Mouse (Mus musculus): ENCODE data around the gene Clrn3.

GRCm38 (mm10) chr7:135535908-135536307, 7.5 kb upstream of the Clrn3 start:
- peak; percentile 62 for TF ChIP-seq TCF12 (IDR thresholded peaks at IDR 0.05; ENCODE audit: low read depth, low read length)
- TF ChIP-seq CTCF (IDR thresholded peaks at IDR 0.05 in 2 of 3, conservative IDR thresholded peaks at IDR 0.05 in 1 of 3; ENCODE audit: control insufficient read depth in 1 of 3, insufficient read depth in 1 of 3, low read depth in 2 of 3, low read length in 3 of 3, poor library complexity in 1 of 3, severe bottlenecking in 1 of 3), result no peak
- TF ChIP-seq GABPA (IDR thresholded peaks at IDR 0.05; ENCODE audit: low read depth, low read length), result no peak
- peak; percentile 82 for TF ChIP-seq GATA1 (IDR thresholded peaks at IDR 0.05; ENCODE audit: low read depth, low read length)
- no peak for TF ChIP-seq NRF1 (IDR thresholded peaks at IDR 0.05; ENCODE audit: insufficient read depth, low read depth, low read length, poor library complexity, severe bottlenecking)
- TF ChIP-seq HCFC1 (IDR thresholded peaks at IDR 0.05; ENCODE audit: low read depth, low read length), result peak; percentile 52; the same call in 1 of the 2 replicates
- no peak for TF ChIP-seq MYC (IDR thresholded peaks at IDR 0.05; ENCODE audit: low read depth, low read length)
- TF ChIP-seq SIN3A (IDR thresholded peaks at IDR 0.05; ENCODE audit: low read length), result no peak
- TF ChIP-seq EP300 (IDR thresholded peaks at IDR 0.05; ENCODE audit: low read depth in 1 of 2, low read length in 2 of 2), result peak; percentile 47 to 68; a peak in 3 of 4 replicates
- peak; percentile 24; the same call in 1 of the 2 replicates for TF ChIP-seq RCOR1 (IDR thresholded peaks at IDR 0.05; ENCODE audit: low read depth, low read length)
- TF ChIP-seq UBTF (IDR thresholded peaks at IDR 0.05; ENCODE audit: borderline replicate concordance, insufficient read depth, low read depth, low read length), result no peak
- TF ChIP-seq RAD21 (IDR thresholded peaks at IDR 0.05; ENCODE audit: low read depth, low read length), result no peak

Measured in MEL (cell line).